Mouse (Mus musculus) fibroblast of lung, adult 2 months (primary cell): ENCODE measurements around the gene Btbd19.

Experiments
- DNase-seq: peaks from one replicate; pipeline ENCODE4 v3.0.0-alpha.2; 2011; ENCODE audit warnings: low read depth

Gene Btbd19

GRCm38 (mm10) chr4:117133817-117134600 is 8.5 kb upstream of the Btbd19 start, which contains the start of gene Plk3:
Gene Plk3 (minus strand): TSS chr4:117133963.
- DNase-seq = peak; percentile 90

DNA sequence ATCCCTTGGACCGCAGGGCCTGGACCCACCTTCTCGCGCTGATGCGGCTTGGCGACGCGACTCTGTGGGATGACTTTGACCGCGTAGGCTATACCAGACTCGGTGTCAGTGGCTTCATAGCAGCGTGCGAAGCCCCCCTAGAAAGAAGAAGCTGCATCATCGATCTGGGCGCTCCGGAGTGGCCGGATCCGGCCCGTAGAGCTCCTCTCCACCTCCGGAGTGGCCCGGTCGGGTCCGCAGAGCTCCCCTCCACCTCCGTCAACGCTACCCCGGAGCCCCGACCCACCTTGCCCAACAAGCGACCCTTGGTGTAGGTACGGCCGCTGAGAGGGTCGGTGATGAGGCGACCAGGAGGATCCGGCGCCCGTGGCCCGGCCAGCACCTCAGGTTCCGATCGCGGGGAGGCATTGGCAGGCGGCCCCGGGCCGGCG is 7.9 kb upstream of the Btbd19 start:
- DNase-seq = no peak

- no peak for DNase-seq
These were observed 7.2 kb upstream of the Btbd19 start for GRCm38 (mm10) chr4:117132794-117133143.

DNA sequence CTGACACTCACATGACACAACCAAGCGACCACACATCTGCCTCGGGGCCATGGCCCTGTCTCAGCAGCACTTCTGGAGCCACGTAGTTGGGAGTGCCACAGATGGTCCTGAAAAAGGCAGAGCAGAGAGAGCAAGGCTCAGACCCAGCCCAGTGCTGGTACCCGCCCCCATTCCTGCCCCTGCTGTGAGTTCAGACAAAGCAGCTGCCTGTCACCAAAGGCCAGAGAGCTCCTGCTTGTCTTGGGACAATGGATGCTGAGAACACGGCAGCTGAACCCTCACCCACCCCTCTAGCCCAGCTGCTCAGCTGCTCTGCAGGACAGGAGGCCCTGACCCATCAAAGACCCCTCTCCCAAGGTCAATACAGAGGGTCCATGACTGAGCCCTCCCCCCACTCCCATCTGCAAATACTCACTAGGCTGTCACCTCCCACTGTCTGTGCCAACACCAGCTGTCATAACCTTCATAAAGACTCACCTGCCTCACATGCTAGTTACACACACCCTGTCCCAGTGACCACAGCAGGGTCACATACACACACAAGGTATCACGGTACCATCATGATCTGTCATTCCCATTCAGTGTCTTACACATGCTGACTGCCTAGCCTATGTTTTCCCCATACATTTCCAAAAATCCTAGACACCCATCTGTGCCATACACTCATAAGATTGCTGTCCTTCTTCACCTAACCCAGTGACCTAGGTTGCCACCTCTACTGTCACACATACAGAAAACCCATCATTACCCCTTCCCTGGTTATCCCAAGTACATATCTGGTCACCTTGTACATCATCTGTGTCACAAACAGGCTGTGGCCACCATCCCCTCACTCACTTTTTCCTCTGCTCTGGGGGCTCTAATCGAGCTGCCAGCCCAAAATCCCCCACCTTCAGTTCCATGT is 6.6 kb upstream of the Btbd19 start:
- no peak for DNase-seq

- DNase-seq = no peak
These were observed 5.7 kb upstream of the Btbd19 start for GRCm38 (mm10) chr4:117131198-117131597.

DNA sequence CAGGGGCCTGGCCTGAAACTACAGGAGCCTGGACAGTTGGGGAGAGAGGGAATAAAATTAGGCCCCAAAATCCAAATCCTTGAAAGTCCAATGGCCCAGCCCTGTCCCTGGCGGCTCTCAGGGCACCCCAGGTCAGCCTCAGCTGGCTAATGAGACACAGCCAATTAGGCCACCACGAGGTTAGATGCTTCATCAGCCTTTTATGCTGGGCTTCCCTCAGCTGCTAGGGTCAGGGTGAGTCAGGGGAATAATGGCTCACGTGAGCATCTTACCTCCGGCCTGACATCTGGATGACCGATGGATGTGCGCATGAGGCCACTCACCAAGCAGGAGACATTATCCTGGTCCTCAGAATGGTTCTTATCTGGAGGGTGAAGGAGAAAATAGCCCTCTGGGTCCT is 5.3 kb upstream of the Btbd19 start:
- no peak for DNase-seq

- DNase-seq = no peak
These were observed 2.6 kb upstream of the Btbd19 start for GRCm38 (mm10) chr4:117127991-117128686.

DNA sequence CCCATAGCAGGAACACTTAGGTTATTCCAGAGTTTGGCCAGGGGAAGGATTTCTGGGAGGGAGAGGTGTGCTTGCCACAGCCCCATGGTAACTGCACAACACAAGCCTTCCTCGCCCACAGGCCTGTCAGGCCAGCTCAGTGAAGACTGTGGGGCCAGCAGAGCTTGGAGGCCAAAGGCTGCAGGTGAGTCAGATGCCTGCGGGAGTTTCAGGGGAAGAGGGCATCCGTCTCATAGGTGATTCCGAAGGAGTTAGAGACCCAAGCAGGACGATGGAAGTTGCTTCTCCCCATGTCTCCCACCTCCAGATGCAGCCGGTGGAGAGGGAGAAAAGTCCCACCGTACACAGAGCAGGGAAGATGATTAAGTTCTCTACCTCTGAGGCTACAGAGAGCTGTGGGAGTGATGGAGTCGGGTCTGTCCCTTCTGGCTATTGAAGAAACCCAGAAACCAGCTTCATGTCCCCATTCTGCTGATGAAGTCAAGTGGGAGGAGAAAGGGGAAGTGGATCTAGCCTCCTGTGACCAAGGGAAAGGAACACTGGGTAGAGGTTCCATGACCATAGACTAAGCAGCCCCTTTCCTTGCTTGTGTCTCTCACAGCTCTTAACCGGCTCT is 1.3 kb upstream of the Btbd19 start, which contains the start of gene Tctex1d4:
Gene Tctex1d4, plus strand, starts transcription at position 120 of the 616 bp plus-strand sequence.
- peak; percentile 27 for DNase-seq

GRCm38 (mm10) chr4:117125910-117126674 is 567 bp upstream of the Btbd19 start:
- DNase-seq = peak; percentile 88

- DNase-seq = no peak
These were observed 792 bp downstream of the Btbd19 start for GRCm38 (mm10) chr4:117124518-117125347.

DNA sequence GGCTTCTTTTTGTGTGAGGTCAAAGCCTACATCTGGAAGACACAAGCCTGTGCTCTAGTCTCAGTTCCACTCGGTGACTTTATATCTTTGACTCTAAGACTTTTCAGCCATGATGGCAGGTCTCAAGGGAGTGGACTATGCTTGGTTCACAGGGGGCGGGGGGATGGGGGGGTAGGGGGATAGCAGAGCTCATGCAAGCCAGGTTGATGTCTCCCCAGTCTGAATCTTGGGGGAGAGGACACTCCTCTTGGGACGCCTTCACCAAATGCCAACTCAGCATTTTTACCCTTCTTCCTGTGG is 1.4 kb downstream of the Btbd19 start:
- no peak for DNase-seq

- no peak for DNase-seq
These were observed 1.8 kb downstream of the Btbd19 start for GRCm38 (mm10) chr4:117123546-117124217.

DNA sequence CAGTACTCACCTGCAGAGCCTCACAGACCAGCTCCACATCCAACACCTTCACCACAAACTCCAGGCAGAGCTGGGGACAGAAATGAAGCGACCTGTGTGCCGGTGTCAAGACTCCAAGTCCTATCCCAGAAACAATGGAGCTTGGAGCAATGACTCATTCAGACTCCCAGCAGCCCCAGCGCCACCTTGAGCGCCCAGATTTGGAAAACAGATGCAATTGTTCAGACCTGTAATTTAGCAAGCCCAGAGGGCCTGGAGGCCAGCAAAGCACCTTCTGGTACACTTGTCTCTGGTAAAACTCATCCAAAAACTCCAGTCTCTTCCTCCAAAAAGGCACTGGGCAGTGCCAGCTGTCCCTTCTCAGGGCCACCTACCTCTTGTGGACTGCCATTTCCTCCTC is 3.3 kb downstream of the Btbd19 start:
- no peak for DNase-seq

DNA sequence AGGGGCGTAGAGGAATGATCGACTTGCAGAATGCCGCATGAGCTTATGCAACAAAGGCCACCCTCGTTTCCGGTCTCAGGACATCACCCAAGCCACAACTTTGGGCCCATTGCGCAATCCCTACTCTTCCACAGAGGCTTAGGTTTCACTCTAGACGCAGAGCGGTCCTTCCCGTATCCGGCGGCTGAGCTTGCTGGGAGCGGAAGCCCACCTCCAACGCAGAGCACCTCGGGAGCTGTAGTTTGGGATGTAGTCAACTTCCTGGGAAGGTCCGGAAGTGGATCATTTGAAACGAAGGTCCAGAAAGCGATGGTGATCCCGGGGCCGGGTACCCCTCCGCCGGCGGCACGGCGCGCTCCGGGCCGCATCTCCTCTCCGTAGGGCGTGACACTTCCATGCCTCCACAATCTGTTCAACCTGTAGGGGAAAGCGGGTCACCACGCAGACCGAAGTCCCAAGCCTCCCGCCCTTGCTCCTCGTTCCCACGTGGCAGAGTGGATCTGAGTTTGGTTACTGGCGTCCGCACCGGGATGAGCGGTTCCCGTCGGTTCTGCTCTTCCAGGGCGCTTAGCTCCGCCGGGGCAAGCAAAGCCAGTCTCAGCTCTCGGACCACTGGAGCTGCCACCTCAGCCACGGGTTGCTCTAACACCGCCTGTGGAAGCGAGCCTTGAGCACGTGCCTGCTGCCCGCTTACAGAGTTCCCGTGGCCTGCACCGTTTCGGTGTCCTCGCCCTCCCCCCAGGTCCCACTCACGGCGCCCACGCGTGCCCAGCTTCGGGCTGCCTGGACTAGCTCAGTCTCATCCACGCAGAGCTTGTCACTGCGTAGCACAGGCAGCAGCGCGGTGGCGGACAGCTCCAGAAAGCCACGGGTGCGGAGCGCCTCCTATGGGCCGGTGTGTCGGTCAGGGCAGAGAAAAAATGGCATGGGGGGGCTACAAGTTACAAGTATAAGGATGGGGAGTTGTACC is 4.8 kb downstream of the Btbd19 start:
- DNase-seq = peak; percentile 95

DNA sequence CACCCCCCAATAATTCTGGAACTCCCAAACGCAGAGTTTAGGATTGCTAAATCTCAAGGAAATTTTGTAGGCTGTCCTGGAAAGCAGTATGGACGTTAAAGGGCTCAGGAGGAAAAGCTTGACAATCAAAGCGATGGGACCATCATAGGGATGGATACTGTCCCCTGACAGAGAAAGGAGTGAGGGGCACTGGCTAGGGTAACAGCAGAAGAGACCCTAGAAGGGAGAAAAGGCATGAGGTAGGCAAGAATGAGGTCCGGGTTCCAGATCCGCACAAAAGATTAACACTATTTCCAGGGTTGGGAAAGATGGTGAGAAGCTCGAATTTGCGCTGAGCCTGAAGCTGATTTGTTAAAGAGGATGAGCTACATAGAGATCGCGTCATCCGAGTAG is 5.5 kb downstream of the Btbd19 start:
- DNase-seq = no peak

- no peak for DNase-seq
These were observed 5.9 kb downstream of the Btbd19 start for GRCm38 (mm10) chr4:117119636-117120035.

- DNase-seq = no peak
These were observed 7.6 kb downstream of the Btbd19 start for GRCm38 (mm10) chr4:117117931-117118330.

DNA sequence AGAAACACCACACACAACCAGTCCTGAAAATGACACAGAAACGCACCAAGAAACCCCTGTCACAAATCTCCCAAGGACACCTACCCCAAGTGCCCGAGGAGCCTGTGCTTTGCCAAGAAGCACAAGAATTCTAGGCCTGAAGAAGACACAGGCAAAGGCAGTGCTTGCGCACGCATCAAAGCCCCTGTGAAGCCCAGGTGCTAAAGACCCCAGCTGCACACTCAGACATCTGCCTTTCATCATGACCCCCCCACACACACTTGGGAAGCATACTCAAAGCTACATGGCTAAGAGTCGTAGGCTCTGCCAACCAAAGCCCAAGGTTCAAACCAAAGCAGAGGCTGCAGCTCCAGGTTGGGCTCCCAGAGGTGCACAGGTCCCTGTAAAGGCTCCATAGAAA is 9.9 kb downstream of the Btbd19 start:
- DNase-seq = no peak

DNA sequence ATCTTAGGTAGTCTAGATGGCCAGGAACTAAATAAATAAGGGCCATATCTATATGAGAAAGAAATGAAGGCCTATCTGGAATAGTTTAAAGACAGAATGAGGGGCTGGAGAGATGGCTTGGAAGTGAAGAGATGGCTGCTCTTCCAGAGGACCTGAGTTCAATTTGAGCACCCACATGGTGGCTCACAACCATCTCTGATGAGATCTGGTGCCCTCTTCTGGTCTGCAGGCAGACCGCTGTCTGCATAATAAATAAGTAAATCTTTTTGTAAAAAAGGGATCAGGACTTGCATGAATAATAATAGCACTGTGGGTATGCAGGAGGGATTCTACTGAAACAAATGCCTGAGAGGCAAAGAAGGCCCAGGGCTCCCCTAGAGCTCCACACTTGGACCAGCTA is 12.3 kb downstream of the Btbd19 start:
- no peak for DNase-seq
